Mouse (Mus musculus): ENCODE data around the gene Gm42688.

The Gm42688 gene

GRCm38 (mm10) chr6:83141636-83142035, 40.2 kb downstream of the Gm42688 start:
- no peak for DNase-seq

GRCm38 (mm10) chr6:83142211-83142731, 40.9 kb downstream of the Gm42688 start:
- no peak for DNase-seq

- DNase-seq: no peak
Measured at GRCm38 (mm10) chr6:83142886-83143285, 41.5 kb downstream of the Gm42688 start.

- no peak for DNase-seq
Measured at GRCm38 (mm10) chr6:83145209-83145608, 43.8 kb downstream of the Gm42688 start.

- no peak for DNase-seq
Measured at GRCm38 (mm10) chr6:83145805-83146204, 44.4 kb downstream of the Gm42688 start.

GRCm38 (mm10) chr6:83147280-83147679, 45.9 kb downstream of the Gm42688 start:
- DNase-seq: no peak

GRCm38 (mm10) chr6:83151721-83152120, 50.3 kb downstream of the Gm42688 start:
- no peak for DNase-seq

GRCm38 (mm10) chr6:83153038-83153437, 51.6 kb downstream of the Gm42688 start:
- no peak for DNase-seq

- DNase-seq: no peak
Measured at GRCm38 (mm10) chr6:83153485-83153884, 52.1 kb downstream of the Gm42688 start.

GRCm38 (mm10) chr6:83155552-83156238, 54.3 kb downstream of the Gm42688 start:
- no peak for DNase-seq

GRCm38 (mm10) chr6:83156259-83156684, 54.9 kb downstream of the Gm42688 start, which contains the start of the genes Wdr54 and 1700003E16Rik:
Gene Wdr54, minus strand, starts transcription at chr6:83156397.
Gene 1700003E16Rik, plus strand, starts transcription at chr6:83156404.
- peak; percentile 67 to 75 for DNase-seq

GRCm38 (mm10) chr6:83159456-83159855, 58.0 kb downstream of the Gm42688 start:
- peak in 1 of 2 experiments; percentile 53 for DNase-seq

Measured in lung, postnatal 4 days (tissue).